23 mouse cellular contexts compared by ENCODE assay signal in genomic region chr12:21492549-21493291, GRCm38 (mm10).
A peak's percentile ranks its signal among the peaks of the same experiment; 100 is the strongest.
DNase-seq lines count a peak whose midpoint lies in the region; ATAC-seq and TF ChIP-seq lines count a peak whose summit lies in the region.
"Had no signal": no experiment of that assay in that cellular context is flagged by ENCODE, and none has a peak within 500 bp of the region (broad histone marks: within the 10 kb centered on the region; RNA-seq: fewer than 3 reads in every experiment).

No protein-coding gene starts in this region.

- TF ChIP-seq EP300 in liver, postnatal 0 days (IDR thresholded peaks at IDR 0.05; ENCODE audit: low read depth), result no peak

- WGBS in heart, embryonic 13.5 days, result 42% methylated on average over 8 of the region's 8 CpGs
- 55% methylated on average over 8 of the region's 8 CpGs for WGBS in liver, adult 2 months
- 62% methylated on average over 8 of the region's 8 CpGs for WGBS in liver, postnatal 0 days (ENCODE audit: insufficient replicate concordance)
- 53% methylated on average over 8 of the region's 8 CpGs for WGBS in intestine, embryonic 15.5 days
- WGBS in midbrain, postnatal 0 days, result 77% methylated on average over 8 of the region's 8 CpGs
- 81% methylated on average over 8 of the region's 8 CpGs for WGBS in embryonic facial prominence, embryonic 10.5 days

- H3K27ac ChIP-seq in heart, embryonic 13.5 days (replicated peaks), result 0 out of 2 replicates have a peak overlapping the region, but pooled peaks have one; percentile 12
- H3K27ac ChIP-seq in liver, adult 2 months (replicated peaks; ENCODE audit: insufficient read depth, low read depth, low read length), result no peak overlapping the region
- H3K27ac ChIP-seq in liver, postnatal 0 days (ENCODE audit: low read depth), result no peak overlapping the region
- H3K27ac ChIP-seq in intestine, embryonic 15.5 days, result no peak overlapping the region
- peak overlapping the region; percentile 43; the same call in 1 of the 2 replicates for H3K27ac ChIP-seq in midbrain, postnatal 0 days (ENCODE audit: low read depth, low read length)
- no peak overlapping the region for H3K27ac ChIP-seq in embryonic facial prominence, embryonic 10.5 days (replicated peaks)
- H3K27ac ChIP-seq: embryonic facial prominence, embryonic 15.5 days; hindbrain, embryonic 14.5 days; kidney, postnatal 0 days; limb, embryonic 10.5 days; neural tube, embryonic 15.5 days had no signal

- no peak overlapping the region for H3K4me3 ChIP-seq in heart, embryonic 13.5 days
- no peak overlapping the region for H3K4me3 ChIP-seq in liver, adult 2 months (ENCODE audit: insufficient read depth, low read depth, low read length)
- H3K4me3 ChIP-seq in liver, postnatal 0 days (ENCODE audit: low read depth, low read length), result no peak overlapping the region
- H3K4me3 ChIP-seq in intestine, embryonic 15.5 days (replicated peaks), result no peak overlapping the region
- H3K4me3 ChIP-seq in midbrain, postnatal 0 days (ENCODE audit: low read depth, low read length), result no peak overlapping the region
- no peak overlapping the region for H3K4me3 ChIP-seq in embryonic facial prominence, embryonic 10.5 days
- H3K4me3 ChIP-seq: embryonic facial prominence, embryonic 15.5 days; limb, embryonic 10.5 days; neural tube, embryonic 15.5 days had no signal

- ATAC-seq in heart, embryonic 13.5 days (ENCODE audit: extremely low read depth, insufficient number of reproducible peaks, low FRiP score, low TSS enrichment), result no peak
- ATAC-seq in liver, postnatal 0 days, result no peak
- ATAC-seq in intestine, embryonic 15.5 days, result peak; percentile 76
- ATAC-seq in midbrain, postnatal 0 days (ENCODE audit: low FRiP score), result no peak

- no peaks in the 10 kb centered on the region for H3K9me3 ChIP-seq in heart, embryonic 13.5 days
- no peaks in the 10 kb centered on the region for H3K9me3 ChIP-seq in liver, postnatal 0 days (ENCODE audit: low read length)
- H3K9me3 ChIP-seq in intestine, embryonic 15.5 days, result no peaks in the 10 kb centered on the region
- H3K9me3 ChIP-seq in midbrain, postnatal 0 days (ENCODE audit: low read length), result no peaks in the 10 kb centered on the region
- H3K9me3 ChIP-seq in embryonic facial prominence, embryonic 10.5 days, result peaks cover 3% of the 10 kb centered on the region; the same call in 1 of the 2 replicates
- H3K9me3 ChIP-seq: embryonic facial prominence, embryonic 15.5 days; limb, embryonic 10.5 days; neural tube, embryonic 15.5 days had no signal

- no peaks in the 10 kb centered on the region for H3K36me3 ChIP-seq in heart, embryonic 13.5 days
- H3K36me3 ChIP-seq in liver, adult 2 months (ENCODE audit: control insufficient read depth, insufficient read depth, low read length), result no peaks in the 10 kb centered on the region
- no peaks in the 10 kb centered on the region for H3K36me3 ChIP-seq in liver, postnatal 0 days (replicated peaks; ENCODE audit: insufficient read depth, low read length)
- H3K36me3 ChIP-seq in intestine, embryonic 15.5 days, result no peaks in the 10 kb centered on the region
- H3K36me3 ChIP-seq in midbrain, postnatal 0 days (ENCODE audit: insufficient read depth, low read length), result no peaks in the 10 kb centered on the region
- H3K36me3 ChIP-seq in embryonic facial prominence, embryonic 10.5 days (replicated peaks), result no peaks in the 10 kb centered on the region
- H3K36me3 ChIP-seq: embryonic facial prominence, embryonic 15.5 days; limb, embryonic 10.5 days; neural tube, embryonic 15.5 days had no signal

- no peak overlapping the region for H3K4me2 ChIP-seq in heart, embryonic 13.5 days
- H3K4me2 ChIP-seq in liver, postnatal 0 days (ENCODE audit: low read depth, low read length), result no peak overlapping the region
- no peak overlapping the region for H3K4me2 ChIP-seq in intestine, embryonic 15.5 days (replicated peaks)
- no peak overlapping the region for H3K4me2 ChIP-seq in midbrain, postnatal 0 days (ENCODE audit: low read depth, low read length, poor library complexity, severe bottlenecking)
- H3K4me2 ChIP-seq: embryonic facial prominence, embryonic 15.5 days; hindbrain, embryonic 14.5 days; liver, embryonic 11.5 days; neural tube, embryonic 15.5 days had no signal

- H3K27me3 ChIP-seq in heart, embryonic 13.5 days (replicated peaks), result no peaks in the 10 kb centered on the region
- H3K27me3 ChIP-seq in liver, adult 2 months (ENCODE audit: control insufficient read depth, insufficient read depth, low read length), result no peaks in the 10 kb centered on the region
- H3K27me3 ChIP-seq in liver, postnatal 0 days (ENCODE audit: insufficient read depth, low read length), result no peaks in the 10 kb centered on the region
- no peaks in the 10 kb centered on the region for H3K27me3 ChIP-seq in intestine, embryonic 15.5 days (replicated peaks)
- H3K27me3 ChIP-seq in midbrain, postnatal 0 days (ENCODE audit: insufficient read depth, low read length), result no peaks in the 10 kb centered on the region
- H3K27me3 ChIP-seq in embryonic facial prominence, embryonic 10.5 days (replicated peaks; ENCODE audit: low read depth, poor library complexity, severe bottlenecking), result no peaks in the 10 kb centered on the region
- H3K27me3 ChIP-seq: embryonic facial prominence, embryonic 15.5 days; neural tube, embryonic 15.5 days had no signal

- no peak overlapping the region for H3K9ac ChIP-seq in heart, embryonic 13.5 days
- no peak overlapping the region for H3K9ac ChIP-seq in liver, adult 2 months (ENCODE audit: low read depth, low read length)
- H3K9ac ChIP-seq in liver, postnatal 0 days (replicated peaks), result no peak overlapping the region
- no peak overlapping the region for H3K9ac ChIP-seq in intestine, embryonic 15.5 days
- H3K9ac ChIP-seq in midbrain, postnatal 0 days (replicated peaks; ENCODE audit: low read length, poor library complexity, severe bottlenecking), result no peak overlapping the region
- H3K9ac ChIP-seq: embryonic facial prominence, embryonic 15.5 days; forebrain, postnatal 0 days; hindbrain, embryonic 14.5 days; neural tube, embryonic 15.5 days had no signal

- TF ChIP-seq POLR2A in liver, adult 2 months (IDR thresholded peaks at IDR 0.05; ENCODE audit: extremely low read depth, insufficient read depth, low read length), result no peak

- no peaks in the 10 kb centered on the region for H3K79me2 ChIP-seq in liver, adult 2 months (ENCODE audit: control insufficient read depth, insufficient read depth, low read length)

- no peak for TF ChIP-seq CTCF in liver, adult 2 months (IDR thresholded peaks at IDR 0.05; ENCODE audit: low read depth, low read length)
- no peak for TF ChIP-seq CTCF in liver, postnatal 0 days (IDR thresholded peaks at IDR 0.05; ENCODE audit: low read depth)
- TF ChIP-seq CTCF in midbrain, postnatal 0 days (IDR thresholded peaks at IDR 0.05), result no peak

- DNase-seq in heart, adult 9 months (ENCODE audit: low spot score in 2 of 2), result no peak
- peak; percentile 42 for DNase-seq in liver, adult 2 months (ENCODE audit: extremely low read depth, low read depth, low spot score)
- DNase-seq in liver, postnatal 0 days, result no peak
- no peak for DNase-seq in midbrain, postnatal 0 days (ENCODE audit: low spot score)
- no peak for DNase-seq in embryonic facial prominence, embryonic 10.5 days (ENCODE audit: low spot score)
- DNase-seq in right cerebral cortex, postnatal 25 days, result no peak
- DNase-seq: adrenal gland, postnatal 36 days; B cell, adult 2 months; cerebellum, adult 11-12 months; cerebellum, postnatal 14 days; kidney, adult 18-20 months; lung, adult 2 months; lung, postnatal 4 days; thymus, postnatal 14 days had no signal

- H3K4me1 ChIP-seq in heart, embryonic 13.5 days, result peaks cover 12% of the 10 kb centered on the region
- H3K4me1 ChIP-seq in liver, adult 2 months (ENCODE audit: control insufficient read depth, insufficient read depth, low read length), result peaks cover 5% of the 10 kb centered on the region; the same call in 1 of the 2 replicates
- H3K4me1 ChIP-seq in liver, postnatal 0 days (ENCODE audit: insufficient read depth), result peaks cover 6% of the 10 kb centered on the region; the same call in 1 of the 2 replicates
- H3K4me1 ChIP-seq in intestine, embryonic 15.5 days (replicated peaks), result peaks cover 3% of the 10 kb centered on the region; the same call in 1 of the 2 replicates
- peaks cover 5% of the 10 kb centered on the region; the same call in 1 of the 2 replicates for H3K4me1 ChIP-seq in midbrain, postnatal 0 days (ENCODE audit: insufficient read depth, low read length)
- peaks cover 8% of the 10 kb centered on the region for H3K4me1 ChIP-seq in embryonic facial prominence, embryonic 10.5 days
- H3K4me1 ChIP-seq: embryonic facial prominence, embryonic 15.5 days; limb, embryonic 10.5 days; neural tube, embryonic 15.5 days had no signal

Comparison
In these comparisons a context has a peak if more than half of its experiments do, and no peak if none do; other contexts are left out.
1. H3K27ac ChIP-seq: peak in heart, embryonic 13.5 days (single experiment) and midbrain, postnatal 0 days (single experiment); none in liver, adult 2 months (single experiment), liver, postnatal 0 days (single experiment), intestine, embryonic 15.5 days (single experiment) and embryonic facial prominence, embryonic 10.5 days (single experiment).